Mouse (Mus musculus) erythroblast, embryonic 14.5 days (primary cell): ENCODE measurements around the gene Afmid.

Experiments
- GATA1 ChIP-seq: IDR thresholded peaks from 2 replicates; pipeline ENCODE4 v1.6.1; 2012; ENCODE audit warnings: low read length, inconsistent platforms, mixed read lengths
- TAL1 ChIP-seq: IDR thresholded peaks from 3 replicates; pipeline ENCODE4 v1.6.1; 2012; ENCODE audit warnings: low read length, inconsistent platforms, mixed read lengths

DNA sequence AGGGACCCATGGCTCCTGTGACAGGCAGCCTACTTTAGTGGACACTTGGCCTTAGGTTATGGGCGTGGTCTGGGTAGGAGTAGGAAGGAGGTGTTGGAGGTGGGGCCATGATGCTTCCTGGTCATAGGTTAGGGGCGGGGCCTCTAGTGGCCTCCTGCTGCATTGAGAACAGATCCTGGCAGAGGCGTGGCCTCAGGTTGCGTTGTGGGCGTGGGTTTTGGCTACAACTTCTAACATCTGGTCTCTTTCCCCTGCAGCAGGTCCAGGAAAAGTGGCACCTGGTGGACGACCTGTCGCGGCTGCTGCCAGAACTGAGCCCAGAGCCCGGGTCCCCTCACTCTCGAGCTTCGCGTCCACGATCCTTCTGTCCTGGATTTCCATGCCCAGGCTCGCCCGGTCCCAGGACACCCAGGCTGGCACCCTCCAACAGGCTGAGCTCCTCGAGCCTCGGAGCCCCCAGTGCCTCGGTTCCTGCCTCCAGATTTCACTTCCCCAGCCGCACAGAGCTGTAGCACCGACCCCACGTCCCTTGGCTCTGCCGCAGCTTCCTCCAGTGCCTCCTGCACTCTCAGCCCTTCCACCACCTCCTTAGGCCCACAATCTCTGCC lies 33.3 kb upstream of the Afmid start:
- TF ChIP-seq GATA1 (no peak), TAL1 (no peak)
